Mouse (Mus musculus) lung, embryonic 16.5 days (tissue): ENCODE data around the gene Tdrd1. TPM values are rescaled to one million over a fixed set of nuclear protein-coding genes. Genes with fewer than 3 reads are reported as not detected.

ENCODE experiments used
- ATAC-seq: fragments of 200-750 bp; cut with Nextera tagmentation; 2 replicates; pipeline ENCODE4 v1.8.0; 2017; ENCODE audit warnings: low read depth, mild to moderate bottlenecking, moderate library complexity
- H3K27ac ChIP-seq: fragments of 300-500 bp; sonication (generic); 2 replicates; pipeline ENCODE4 v1.5.1; 2014; ENCODE audit warnings: mild to moderate bottlenecking, control low read depth, low read length
- H3K27me3 ChIP-seq: fragments of 300-500 bp; sonication (generic); 2 replicates; pipeline ENCODE4 v1.6.1; 2014; ENCODE audit warnings: low read depth, low read length, mixed read lengths; ENCODE audit not compliant: control insufficient read depth, insufficient read depth
- H3K36me3 ChIP-seq: fragments of 300-500 bp; sonication (generic); 2 replicates; pipeline ENCODE4 v1.6.1; 2014; ENCODE audit warnings: low read length; ENCODE audit not compliant: control insufficient read depth, insufficient read depth
- H3K4me1 ChIP-seq: fragments of 300-500 bp; sonication (generic); replicated peaks from 2 replicates; pipeline ENCODE4 v1.6.1; 2014; ENCODE audit warnings: low read length, mixed read lengths; ENCODE audit not compliant: control insufficient read depth, insufficient read depth
- H3K4me2 ChIP-seq: fragments of 300-500 bp; sonication (generic); 2 replicates; pipeline ENCODE4 v1.6.1; 2014; ENCODE audit warnings: low read depth, low read length, control low read depth
- H3K4me3 ChIP-seq: fragments of 300-500 bp; sonication (generic); 2 replicates; pipeline ENCODE4 v1.5.1; 2014; ENCODE audit warnings: mild to moderate bottlenecking, low read length, control low read depth
- H3K9ac ChIP-seq: fragments of 300-500 bp; sonication (generic); 2 replicates; pipeline ENCODE4 v1.6.1; 2014; ENCODE audit warnings: low read length, control low read depth
- H3K9me3 ChIP-seq: fragments of 300-500 bp; sonication (generic); 2 replicates; pipeline ENCODE4 v1.6.1; 2016; ENCODE audit warnings: low read length; ENCODE audit not compliant: control insufficient read depth
- WGBS: fragments of 180-500 bp; shearing (Covaris S2); extraction: QIAGEN DNeasy Blood & Tissue Kit; methylation state at CpG from one replicate; pipeline ENCODE4 v1.1.7; 2014; 5-methylcytosine and 5-hydroxymethylcytosine counted together
- polyA plus RNA-seq: library from polyadenylated mRNA; unstranded; fragments of >200 nt; fragmentation: Nextera tagmentation; extraction: Ambion mirVana; gene quantifications from 2 replicates; pipeline ENCODE4 v1.2.1, GENCODE M21; 2015

The Tdrd1 gene
- polyA plus RNA-seq, 1 experiment from 2014 or later, result 1.3 TPM

DNA sequence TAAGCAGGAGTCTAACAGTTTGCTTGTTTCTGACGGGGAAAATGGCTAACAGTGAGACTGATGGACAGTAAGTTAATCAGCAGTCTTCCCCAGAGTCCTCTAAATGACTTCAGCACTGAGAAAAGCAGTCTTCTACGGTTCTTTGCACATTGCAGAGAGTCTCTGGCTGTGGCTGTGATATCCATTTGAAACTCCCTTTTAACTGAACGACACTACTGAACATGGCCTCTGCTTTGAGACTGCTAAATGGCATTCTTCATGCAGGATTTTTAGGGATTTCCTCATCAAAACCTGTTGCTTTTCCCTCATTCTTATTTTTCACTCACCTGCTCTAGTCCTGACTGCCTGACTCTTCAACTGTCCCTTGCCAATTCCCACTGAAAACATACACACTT, 23.7 kb upstream of the Tdrd1 start:
- Histone ChIP-seq H3K4me3 (no peak overlapping the region), H3K9ac (no peak overlapping the region), H3K27me3 (no peaks in the 10 kb centered on the region), H3K9me3 (no peaks in the 10 kb centered on the region), H3K36me3 (peaks cover 40% of the 10 kb centered on the region), H3K4me1 (peaks cover 8% of the 10 kb centered on the region), H3K4me2 (no peak overlapping the region), H3K27ac (peak overlapping the region; percentile 69; the same call in 1 of the 2 replicates)
- no peak for ATAC-seq
- 86% methylated on average over 3 of the region's 3 CpGs for WGBS

DNA sequence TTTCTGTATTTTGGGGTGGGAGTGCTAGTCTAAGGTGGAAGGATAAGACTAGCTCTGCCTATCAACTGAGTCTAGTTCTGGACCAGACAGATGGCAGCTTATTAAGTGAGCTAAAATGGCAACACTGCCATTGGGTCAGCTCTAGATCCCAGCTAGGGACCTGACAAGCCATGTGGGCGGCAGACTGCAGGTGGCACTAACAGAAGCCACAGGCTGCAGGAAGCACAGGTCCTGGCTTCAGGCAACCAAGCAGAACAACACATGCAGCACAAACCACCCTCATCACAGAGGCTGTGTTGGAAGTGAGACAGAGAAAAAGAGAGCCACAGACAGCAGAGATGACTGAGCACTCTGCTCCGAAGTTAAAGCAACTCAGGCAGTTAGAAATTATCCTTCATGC, 20.6 kb upstream of the Tdrd1 start:
- ATAC-seq, result no peak

DNA sequence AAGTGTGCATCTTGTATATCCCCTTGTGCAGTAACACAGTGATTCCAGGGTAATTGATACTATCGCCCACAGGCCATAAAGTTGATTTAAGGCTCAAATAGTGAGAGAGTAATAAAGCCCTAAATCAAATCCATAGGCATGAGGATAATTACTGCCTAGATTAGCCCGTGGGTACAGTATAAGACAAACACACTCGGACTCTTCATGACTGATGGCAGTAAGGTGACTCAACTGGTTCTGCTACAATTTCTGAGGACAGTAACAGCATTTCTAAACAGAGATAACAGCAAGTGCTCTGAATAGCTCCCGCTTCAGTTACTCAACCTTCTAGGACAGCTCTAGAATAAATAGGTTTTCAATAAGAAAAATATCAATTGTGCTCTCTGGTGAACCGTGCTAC, 18.9 kb upstream of the Tdrd1 start:
- no peak overlapping the region for H3K4me2 ChIP-seq
- peaks cover 8% of the 10 kb centered on the region for H3K4me1 ChIP-seq
- 55% methylated on average over 5 of the region's 5 CpGs for WGBS
- ATAC-seq, result no peak
- no peaks in the 10 kb centered on the region for H3K9me3 ChIP-seq
- no peak overlapping the region for H3K4me3 ChIP-seq
- H3K27ac ChIP-seq, result no peak overlapping the region
- H3K36me3 ChIP-seq, result peaks cover 22% of the 10 kb centered on the region
- H3K27me3 ChIP-seq, result no peaks in the 10 kb centered on the region
- H3K9ac ChIP-seq, result no peak overlapping the region

More for the DNA sequence above, 20.6 kb upstream of the Tdrd1 start:
- no peak overlapping the region for H3K27ac ChIP-seq
- peaks cover 8% of the 10 kb centered on the region for H3K4me1 ChIP-seq
- no peaks in the 10 kb centered on the region for H3K27me3 ChIP-seq
- H3K36me3 ChIP-seq, result peaks cover 33% of the 10 kb centered on the region
- H3K4me2 ChIP-seq, result no peak overlapping the region
- 85% methylated on average over 2 of the region's 2 CpGs for whole genome bisulfite sequencing
- H3K9ac ChIP-seq, result no peak overlapping the region
- no peak overlapping the region for H3K4me3 ChIP-seq
- H3K9me3 ChIP-seq, result no peaks in the 10 kb centered on the region

DNA sequence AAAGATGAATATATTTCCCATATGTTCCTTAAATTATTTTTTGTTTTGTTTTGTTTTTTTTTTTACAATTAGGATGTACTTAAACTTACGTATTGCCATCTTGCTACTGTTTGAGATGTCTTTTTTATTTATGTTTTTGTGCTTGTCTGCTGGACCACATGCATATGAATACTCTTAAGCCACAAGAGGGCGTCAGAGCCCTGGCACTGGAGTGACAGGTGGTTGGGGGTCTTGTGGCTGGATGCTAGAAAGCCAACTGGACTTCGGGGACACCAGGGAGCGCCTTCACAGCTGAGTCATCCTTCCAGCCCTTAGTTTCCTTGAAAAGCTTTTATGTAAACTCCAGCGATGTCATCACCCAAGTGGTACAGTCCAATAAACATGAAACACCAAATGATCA, 17.2 kb upstream of the Tdrd1 start:
- Histone ChIP-seq H3K9ac (no peak overlapping the region), H3K4me1 (peaks cover 6% of the 10 kb centered on the region), H3K4me2 (no peak overlapping the region), H3K36me3 (peaks cover 22% of the 10 kb centered on the region), H3K27ac (no peak overlapping the region), H3K4me3 (no peak overlapping the region), H3K9me3 (no peaks in the 10 kb centered on the region), H3K27me3 (no peaks in the 10 kb centered on the region)
- ATAC-seq, result no peak
- WGBS, result 53% methylated on average over 5 of the region's 5 CpGs

DNA sequence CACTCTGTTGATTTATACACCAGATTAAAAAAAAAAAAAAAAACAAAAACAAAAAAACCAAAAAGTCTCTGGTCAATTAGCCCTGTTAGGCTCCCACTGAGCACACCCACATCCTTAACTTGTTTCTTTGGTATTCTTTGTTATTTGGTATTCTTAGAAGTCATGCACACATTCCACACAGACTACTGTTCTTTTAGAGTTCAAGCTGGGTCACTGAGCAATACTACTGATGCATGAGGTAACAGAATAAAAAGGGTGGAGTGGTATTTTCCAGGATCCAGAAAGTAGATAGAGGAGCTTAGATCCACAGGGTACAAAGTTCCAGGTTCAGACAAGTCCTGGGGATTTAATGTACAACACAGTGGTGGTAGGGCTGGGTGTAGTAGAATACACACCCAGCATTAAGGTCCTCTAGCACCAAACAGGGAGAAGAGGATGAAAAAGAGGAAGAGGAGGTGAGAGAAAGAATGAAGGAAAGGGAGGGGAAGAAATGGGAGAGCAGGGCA, 15.3 kb upstream of the Tdrd1 start:
- Histone ChIP-seq H3K9ac (no peak overlapping the region), H3K4me1 (peaks cover 6% of the 10 kb centered on the region), H3K9me3 (no peaks in the 10 kb centered on the region), H3K27ac (no peak overlapping the region), H3K4me2 (no peak overlapping the region), H3K4me3 (no peak overlapping the region), H3K27me3 (no peaks in the 10 kb centered on the region), H3K36me3 (peaks cover 17% of the 10 kb centered on the region)
- ATAC-seq, result no peak

DNA sequence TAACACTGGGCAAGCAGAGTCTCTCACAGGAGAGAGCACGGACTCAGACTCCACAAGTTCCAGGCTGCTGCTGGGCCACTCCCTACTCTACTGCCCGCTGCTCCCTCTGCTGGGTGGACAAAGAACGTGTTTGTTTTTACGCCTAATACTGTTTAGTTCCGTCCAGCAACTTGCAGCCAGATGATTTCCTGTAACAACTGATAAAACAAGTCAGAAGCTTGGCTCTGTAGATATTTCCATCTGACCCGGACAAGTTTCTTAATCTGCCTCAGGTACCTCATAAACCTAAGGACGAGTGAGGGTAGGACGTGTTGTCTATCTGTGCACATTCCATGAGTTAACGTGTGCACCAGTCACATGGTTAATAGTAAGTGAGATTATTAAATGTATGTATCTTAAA, 14.4 kb upstream of the Tdrd1 start:
- peaks cover 6% of the 10 kb centered on the region for H3K4me1 ChIP-seq
- WGBS, result 38% methylated on average over 9 of the region's 9 CpGs
- H3K27ac ChIP-seq, result no peak overlapping the region
- no peak overlapping the region for H3K4me3 ChIP-seq
- peaks cover 15% of the 10 kb centered on the region for H3K36me3 ChIP-seq
- H3K4me2 ChIP-seq, result no peak overlapping the region
- peak; percentile 71; the same call in 1 of the 2 replicates for ATAC-seq
- H3K27me3 ChIP-seq, result no peaks in the 10 kb centered on the region
- H3K9ac ChIP-seq, result no peak overlapping the region
- no peaks in the 10 kb centered on the region for H3K9me3 ChIP-seq

DNA sequence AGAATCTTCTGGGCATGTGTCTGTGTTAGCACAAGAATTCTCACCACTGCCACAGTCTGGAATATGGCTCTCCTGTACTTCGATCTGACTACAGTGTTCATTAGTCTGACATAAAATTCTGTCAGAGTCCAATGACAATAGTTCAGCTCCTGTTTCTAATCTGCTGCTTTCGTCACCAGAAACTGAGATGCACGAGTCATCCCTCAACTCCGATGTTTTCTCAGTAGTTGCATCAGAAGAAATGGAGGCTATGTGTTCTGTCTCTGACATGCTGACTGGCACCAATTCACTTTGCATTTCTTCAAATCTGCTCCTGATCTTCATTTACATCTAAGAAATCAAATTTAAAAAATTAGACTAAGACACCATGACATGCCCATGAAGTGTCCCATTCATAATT, 12.6 kb upstream of the Tdrd1 start:
- no peak overlapping the region for H3K4me2 ChIP-seq
- H3K27ac ChIP-seq, result no peak overlapping the region
- H3K36me3 ChIP-seq, result peaks cover 7% of the 10 kb centered on the region
- H3K4me3 ChIP-seq, result no peak overlapping the region
- no peak for ATAC-seq
- 84% methylated on average over 4 of the region's 4 CpGs for WGBS
- no peak overlapping the region for H3K9ac ChIP-seq
- H3K27me3 ChIP-seq, result no peaks in the 10 kb centered on the region
- H3K4me1 ChIP-seq, result peaks cover 21% of the 10 kb centered on the region
- H3K9me3 ChIP-seq, result no peaks in the 10 kb centered on the region

DNA sequence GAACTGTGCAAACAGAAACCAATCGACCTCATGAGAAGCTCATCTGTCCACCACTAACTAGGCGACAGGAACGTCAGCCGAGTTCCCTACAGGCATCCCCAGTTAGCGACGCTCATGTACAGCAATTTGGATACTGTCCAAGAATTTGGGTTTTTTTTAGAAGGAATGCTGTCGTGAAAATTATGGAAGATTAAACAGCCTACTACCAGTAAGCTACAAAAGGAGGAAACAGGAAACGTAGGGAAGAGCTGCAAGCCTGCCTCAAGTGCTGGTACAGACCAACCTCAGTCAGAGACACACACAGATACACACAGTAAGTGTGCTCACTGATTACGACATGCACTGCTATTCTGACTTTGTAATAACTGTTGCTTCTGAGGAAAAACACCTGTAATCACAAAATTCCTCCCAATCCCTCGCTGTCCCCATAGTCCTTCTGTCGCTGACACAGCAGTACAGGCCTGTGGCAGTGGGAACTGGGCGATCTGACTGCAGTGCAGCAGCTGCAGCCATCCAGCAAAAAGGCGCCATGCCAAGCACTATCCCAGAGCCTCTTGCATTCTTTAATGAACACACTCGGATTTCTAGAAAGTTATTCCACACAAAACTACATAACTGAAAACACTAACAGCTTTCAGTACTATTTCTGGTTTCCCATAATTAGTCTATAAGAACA, 8.0 kb upstream of the Tdrd1 start:
- H3K27ac ChIP-seq, result peak overlapping the region; percentile 86
- H3K4me3 ChIP-seq, result peak overlapping the region; percentile 4; the same call in 1 of the 2 replicates
- H3K9ac ChIP-seq, result no peak overlapping the region
- H3K4me2 ChIP-seq, result peak overlapping the region; percentile 34
- H3K27me3 ChIP-seq, result no peaks in the 10 kb centered on the region
- 11% methylated on average over 14 of the region's 14 CpGs for WGBS
- H3K36me3 ChIP-seq, result 0 out of 2 replicates have a peak, but pooled peaks cover 3% of the 10 kb centered on the region
- no peaks in the 10 kb centered on the region for H3K9me3 ChIP-seq
- ATAC-seq, result peak; percentile 69
- H3K4me1 ChIP-seq, result peaks cover 32% of the 10 kb centered on the region

DNA sequence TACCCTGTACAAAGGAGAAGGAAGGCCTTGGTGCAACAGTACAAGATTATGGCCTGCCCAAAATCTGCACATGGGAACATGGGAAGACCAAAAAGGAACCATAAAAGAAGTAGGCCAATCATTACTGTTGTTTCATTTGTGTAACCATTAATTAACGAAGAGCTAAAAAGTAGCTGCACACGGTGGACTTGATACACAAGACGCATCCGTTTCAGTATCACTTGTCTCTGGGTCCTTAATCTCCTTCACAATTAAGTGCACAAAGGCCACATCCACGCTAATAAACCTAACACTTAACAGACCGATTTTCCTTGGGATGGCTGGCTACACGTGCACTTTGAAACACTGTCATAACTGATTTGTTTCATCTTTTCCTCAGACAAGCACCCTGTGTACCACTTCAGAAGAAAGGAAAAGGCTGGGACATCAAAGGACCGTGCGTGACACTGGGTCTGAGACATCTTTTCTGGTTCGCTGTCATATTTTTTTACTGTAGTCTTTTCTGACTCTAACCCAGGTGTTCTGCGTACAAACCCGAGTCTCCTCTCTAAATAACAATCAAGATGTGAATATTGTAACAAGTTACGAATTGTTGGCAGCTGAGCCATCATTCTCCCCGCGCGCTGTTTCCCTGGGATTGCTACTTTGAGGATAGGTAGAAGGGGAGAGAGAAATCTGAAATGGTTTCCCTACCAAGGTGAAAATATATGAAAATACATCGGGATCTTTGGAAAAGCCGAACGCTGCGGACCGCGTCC, 4.8 kb upstream of the Tdrd1 start:
- H3K4me1 ChIP-seq, result peaks cover 32% of the 10 kb centered on the region
- H3K4me2 ChIP-seq, result peak overlapping the region; percentile 67
- 5% methylated on average over 22 of the region's 22 CpGs for WGBS
- ATAC-seq, result no peak
- no peaks in the 10 kb centered on the region for H3K9me3 ChIP-seq
- H3K27me3 ChIP-seq, result no peaks in the 10 kb centered on the region
- peak overlapping the region; percentile 80 for H3K4me3 ChIP-seq
- H3K36me3 ChIP-seq, result no peaks in the 10 kb centered on the region
- peak overlapping the region; percentile 83 for H3K27ac ChIP-seq
- peak overlapping the region; percentile 91 for H3K9ac ChIP-seq
